Mouse (Mus musculus) colon, adult 2 months (tissue): ENCODE results near the gene Scrn2. TPM values are rescaled to one million over a fixed set of nuclear protein-coding genes. Genes with fewer than 3 reads are reported as not detected.

Experiments used
- polyA plus RNA-seq: library from polyadenylated mRNA; depleted of rRNA; stranded (reverse); fragments of >200 nt; gene quantifications from 2 replicates; pipeline ENCODE4 v1.2.3, GENCODE M21; 2012; rRNA removed

Scrn2 gene
- polyA plus RNA-seq: 18.4 and 19.4 TPM in 2 replicates

GRCm38 (mm10) chr11:97029686-97030417 lies at the start of gene Scrn2:
Scrn2 (plus strand) TSS chr11:97029938.

GRCm38 (mm10) chr11:96982859-96983258 lies 46.9 kb upstream of the Scrn2 start, which contains the start of gene Sp2:
Sp2 (minus strand) TSS chr11:96982959.

GRCm38 (mm10) chr11:97013121-97013670 lies 16.5 kb upstream of the Scrn2 start, which contains the start of gene Sp6:
Sp6 (plus strand) TSS chr11:97013394.

GRCm38 (mm10) chr11:97041022-97041899 lies 11.5 kb downstream of the Scrn2 start, which contains the start of the genes Lrrc46 and Mrpl10:
Lrrc46 (minus strand) TSS chr11:97041407.
Mrpl10 (plus strand) TSS chr11:97041560.

GRCm38 (mm10) chr11:97050216-97050943 lies 20.6 kb downstream of the Scrn2 start, which contains the start of gene Osbpl7:
Osbpl7 (plus strand) TSS chr11:97050628.

Other genes with a start within 250 kb of the Scrn2 start
- 20.4 and 20.9 TPM in 2 replicates for gene Cbx1, start 240.8 kb upstream of the Scrn2 start, polyA plus RNA-seq
- 113 and 173 TPM in 2 replicates for gene Nfe2l1, start 200.0 kb upstream of the Scrn2 start, polyA plus RNA-seq
- 31.4 and 38.7 TPM in 2 replicates for gene Copz2, start 180.1 kb upstream of the Scrn2 start, polyA plus RNA-seq
- gene Cdk5rap3, start 113.4 kb upstream of the Scrn2 start, polyA plus RNA-seq: 36.7 and 41.5 TPM in 2 replicates
- 237 and 308 TPM in 2 replicates for gene Prr15l, start 101.8 kb upstream of the Scrn2 start, polyA plus RNA-seq
- gene Pnpo, start 86.0 kb upstream of the Scrn2 start, polyA plus RNA-seq: 63.6 and 72.4 TPM in 2 replicates
- gene Sp2, start 47.0 kb upstream of the Scrn2 start, polyA plus RNA-seq: 16.6 and 18.3 TPM in 2 replicates
- gene Sp6, start 16.5 kb upstream of the Scrn2 start, polyA plus RNA-seq: 0.31 and 0.41 TPM in 2 replicates
- 0.21 and 0.41 TPM in 2 replicates for gene Lrrc46, start 11.5 kb downstream of the Scrn2 start, polyA plus RNA-seq
- gene Mrpl10, start 11.6 kb downstream of the Scrn2 start, polyA plus RNA-seq: 154 and 159 TPM in 2 replicates
- gene Osbpl7, start 20.7 kb downstream of the Scrn2 start, polyA plus RNA-seq: 43.5 and 50.6 TPM in 2 replicates
- gene Tbx21, start 85.4 kb downstream of the Scrn2 start, polyA plus RNA-seq: 0.25 and 0.54 TPM in 2 replicates
- gene Tbkbp1, start 121.6 kb downstream of the Scrn2 start, polyA plus RNA-seq: 7.7 and 7.8 TPM in 2 replicates
- 16.9 and 20.8 TPM in 2 replicates for gene Kpnb1, start 157.9 kb downstream of the Scrn2 start, polyA plus RNA-seq